Mouse (Mus musculus) bone marrow, adult 2 months (tissue): ENCODE data around the gene Olfr1152.

Experiments used
- CTCF ChIP-seq: fragments of 200-500 bp; IDR thresholded peaks from 2 replicates; pipeline ENCODE4 v1.5.1; 2011; ENCODE audit warnings: low read length, control low read depth; ENCODE audit not compliant: control insufficient read depth, insufficient read depth
- POLR2A ChIP-seq: fragments of 200-500 bp; IDR thresholded peaks from 2 replicates; pipeline ENCODE4 v1.6.1; 2011; ENCODE audit warnings: low read depth, mild to moderate bottlenecking, control low read depth, low read length, borderline replicate concordance; ENCODE audit not compliant: control insufficient read depth

GRCm38 (mm10) chr2:87866192-87866591 is at the start of gene Olfr1152:
- no peak for TF ChIP-seq CTCF
- TF ChIP-seq POLR2A, result no peak
